Mouse (Mus musculus) right cerebral cortex, postnatal 14 days (tissue): ENCODE measurements at regions not wholly inside any gene's neighbourhood (a gene's known extent, or its start where the extent isn't known, plus 50 kb on each side); places are given as distances from the start of the nearest gene placed in this dataset.
"Not testable (repeated sequence)": the region's sequence is repeated elsewhere in the genome, so short reads cannot be mapped to it uniquely, and the experiment has no call there.

Source experiments
- DNase-seq: peaks from one replicate; pipeline ENCODE4 v3.0.0; 2022

DNA sequence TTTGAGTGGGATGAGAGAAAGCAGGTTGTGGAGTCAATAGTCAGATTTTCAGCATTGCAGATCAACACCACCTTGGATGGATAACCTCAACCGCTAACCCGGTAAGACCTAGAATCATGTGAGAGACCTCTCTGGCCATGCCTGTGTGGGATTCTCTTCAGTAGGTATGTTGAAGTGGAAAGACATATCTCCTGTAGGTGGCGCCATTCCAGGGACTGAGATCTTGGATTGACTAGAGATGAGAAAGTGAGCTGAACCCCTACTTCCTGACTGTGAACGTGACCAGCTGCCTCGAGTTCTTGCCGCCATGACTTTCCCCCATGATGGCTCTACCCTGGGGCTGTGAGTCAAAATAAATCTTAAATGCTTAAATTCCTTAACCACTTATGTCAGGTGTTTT lies 102.7 kb downstream of the Eva1a start:
- DNase-seq, result no peak

DNA sequence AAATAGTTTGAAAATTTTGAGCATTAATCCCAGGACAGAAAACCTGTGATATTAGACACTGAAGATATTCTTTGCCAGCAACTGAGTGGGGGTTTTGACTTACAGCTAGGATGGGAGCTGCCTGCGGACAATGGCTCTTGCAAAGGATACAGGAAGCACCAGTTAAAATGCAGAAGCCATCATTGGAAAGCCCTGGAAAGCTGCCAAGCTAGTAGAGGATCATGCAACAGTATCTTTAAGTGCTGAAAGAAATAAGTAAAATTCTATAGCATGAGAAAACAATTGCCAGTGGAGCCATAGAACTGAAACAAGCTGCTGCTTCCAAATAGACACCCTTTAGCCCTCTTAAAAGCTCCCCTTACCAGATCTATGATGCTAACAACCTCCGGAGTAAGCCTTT lies 109.2 kb downstream of the Eva1a start:
- no peak for DNase-seq

DNA sequence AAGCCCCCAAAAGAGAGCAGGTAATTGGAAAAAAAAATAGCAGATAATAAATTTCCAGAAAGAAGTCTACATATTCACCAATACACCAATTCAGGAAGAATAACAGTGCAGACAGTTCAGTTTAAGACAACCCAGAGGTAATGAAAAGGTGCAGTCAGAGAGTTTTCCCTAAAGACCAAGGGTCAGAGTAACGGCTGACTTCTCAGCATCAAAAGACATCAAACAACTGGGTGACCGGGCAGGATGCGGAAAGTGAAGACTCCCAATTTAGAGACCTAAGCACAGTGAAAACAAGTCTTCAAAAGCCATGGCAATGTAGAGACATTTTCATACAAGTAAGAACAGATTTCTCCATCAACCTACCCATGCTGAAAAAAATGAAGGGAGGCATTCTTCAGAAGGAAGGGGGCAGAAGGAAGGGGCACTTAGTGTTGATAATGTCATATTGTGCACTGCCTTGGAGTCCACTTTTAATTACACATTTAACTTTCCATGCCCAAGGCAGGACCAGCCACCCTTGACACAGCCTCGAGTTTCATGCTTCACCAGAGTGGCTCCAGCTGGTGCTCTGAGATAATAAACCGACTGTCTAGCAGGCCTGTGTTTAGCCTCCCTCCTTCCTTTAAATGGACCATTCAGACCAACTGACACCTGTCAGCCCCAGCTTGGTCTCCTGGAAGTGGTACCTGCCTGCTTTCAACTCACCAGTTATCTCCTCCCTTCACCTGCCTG lies 129.7 kb downstream of the Eva1a start:
- DNase-seq, result no peak

DNA sequence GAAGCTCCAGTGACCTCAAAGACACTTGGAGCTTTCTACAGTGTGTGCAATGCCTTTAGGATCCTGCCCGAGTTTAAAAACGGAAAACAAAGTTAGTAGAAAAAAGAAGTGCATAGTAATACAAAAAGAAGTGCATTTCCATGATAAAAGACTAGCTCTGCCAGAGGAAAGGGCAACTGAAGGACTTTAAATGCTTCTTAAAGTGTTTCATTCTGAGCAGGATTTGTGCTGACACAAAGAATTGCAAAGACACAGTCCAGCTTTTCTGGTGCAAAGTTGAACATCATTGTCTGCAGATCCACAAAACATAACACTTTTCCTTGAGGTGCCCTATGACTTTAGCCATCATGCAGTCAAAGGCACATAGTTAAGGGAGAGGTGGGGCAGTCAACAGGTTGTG lies 134.1 kb downstream of the Eva1a start:
- DNase-seq, result no peak

DNA sequence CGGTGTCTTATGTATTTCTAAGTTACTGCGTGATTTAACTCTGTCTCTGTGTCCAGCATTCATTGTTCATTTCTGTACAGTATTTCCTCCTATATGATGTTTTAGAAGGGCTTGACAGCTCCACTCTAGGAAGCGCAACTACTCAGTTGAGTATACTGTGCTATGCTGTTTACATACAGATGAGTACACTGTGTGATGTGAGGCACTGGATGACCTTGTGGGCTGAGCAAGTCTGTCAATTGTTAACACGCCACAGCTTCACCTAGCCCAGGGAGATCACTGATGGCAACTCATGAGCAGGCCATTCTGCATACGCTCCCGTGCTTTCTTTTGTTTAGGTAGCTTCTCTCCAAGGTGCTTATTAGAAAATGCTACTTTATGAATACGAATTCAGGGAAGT lies 159.3 kb downstream of the Eva1a start:
- DNase-seq, result no peak

DNA sequence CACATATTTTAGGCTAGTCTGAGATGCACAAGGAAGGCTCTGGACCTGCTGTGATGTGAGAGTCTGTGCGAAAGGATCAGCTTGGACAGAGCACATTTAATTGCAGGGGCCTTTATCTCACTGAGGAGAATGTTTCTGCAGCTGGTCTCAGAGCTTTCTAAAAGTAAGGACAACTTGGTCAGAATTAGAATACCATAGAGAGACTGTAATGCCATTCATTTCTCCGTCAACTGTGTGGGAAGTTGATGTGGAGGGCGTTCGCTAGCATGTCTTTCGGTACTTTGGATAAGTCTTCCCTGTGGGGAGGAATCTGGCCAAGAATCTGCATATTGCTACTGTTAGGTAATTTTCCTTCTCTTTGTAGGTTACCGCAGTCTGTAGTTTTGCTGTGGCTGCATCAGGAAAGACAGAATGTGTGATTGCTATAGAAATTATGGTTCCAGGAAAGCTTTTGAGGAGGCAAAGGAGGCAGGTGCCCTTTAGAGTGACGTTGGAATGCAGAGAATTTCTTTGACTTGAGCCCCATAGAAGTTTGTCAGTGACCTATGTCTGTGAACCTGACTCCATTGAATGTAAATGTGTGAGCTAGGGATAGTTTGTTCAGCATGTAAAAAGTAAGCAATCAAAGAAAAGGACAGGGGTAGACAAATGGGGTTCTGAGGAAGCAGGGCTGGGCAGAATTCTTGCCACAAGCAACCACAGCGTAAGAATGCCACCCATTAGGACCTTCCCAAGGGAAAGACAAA lies 164.2 kb downstream of the Eva1a start:
- no peak for DNase-seq

DNA sequence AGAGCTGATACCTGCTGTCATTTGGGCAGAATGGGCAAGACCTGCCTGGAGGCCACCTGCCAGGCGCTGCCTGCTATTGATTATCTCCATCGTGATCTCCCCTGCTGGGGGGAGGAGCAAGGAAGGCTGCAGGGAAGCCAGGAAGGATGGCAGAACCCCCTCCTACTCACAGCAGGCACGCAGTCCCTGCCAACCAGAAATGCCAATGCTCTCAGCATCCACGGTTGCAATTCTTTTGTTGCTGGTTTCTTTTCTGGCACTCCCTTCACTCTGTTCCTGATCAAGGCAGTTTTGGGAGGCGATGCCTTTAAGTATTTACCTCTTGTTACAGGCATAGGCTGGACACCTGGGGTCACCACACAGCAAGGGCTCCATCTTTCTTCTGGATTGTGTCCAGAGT lies 164.3 kb upstream of the Tacr1 start:
- DNase-seq, result peak; percentile 11

DNA sequence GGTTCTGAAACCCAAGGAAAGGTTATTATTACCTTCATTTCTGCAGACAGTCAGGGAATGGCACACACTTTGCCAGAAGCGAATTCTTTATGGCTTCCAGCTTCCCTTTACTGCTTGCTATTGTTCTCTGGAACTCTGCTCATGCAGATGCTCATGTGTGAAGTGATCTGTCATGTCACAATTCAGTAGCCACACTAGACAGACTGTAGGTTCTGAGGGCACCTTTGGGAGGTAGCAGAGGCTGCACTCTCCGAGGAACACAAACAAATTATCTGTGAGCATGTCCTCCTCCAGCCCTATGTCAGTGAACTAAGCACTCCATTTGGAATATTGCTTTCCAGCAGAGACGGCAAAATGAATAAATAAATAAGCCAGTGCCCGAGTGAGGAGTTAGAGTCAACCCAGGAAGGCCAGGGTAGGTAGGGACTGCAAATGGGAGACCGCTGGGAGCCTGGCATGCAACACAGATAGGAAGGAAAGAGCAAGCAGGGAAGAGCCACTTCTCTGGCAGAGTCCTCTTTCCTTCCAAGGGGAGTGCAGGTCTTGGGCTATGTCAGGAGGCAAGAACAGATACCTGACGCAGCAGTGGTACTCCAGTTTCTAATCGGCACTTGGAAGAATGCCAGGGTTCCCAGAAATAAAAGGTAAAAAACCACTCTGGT lies 161.4 kb upstream of the Tacr1 start:
- no peak for DNase-seq

DNA sequence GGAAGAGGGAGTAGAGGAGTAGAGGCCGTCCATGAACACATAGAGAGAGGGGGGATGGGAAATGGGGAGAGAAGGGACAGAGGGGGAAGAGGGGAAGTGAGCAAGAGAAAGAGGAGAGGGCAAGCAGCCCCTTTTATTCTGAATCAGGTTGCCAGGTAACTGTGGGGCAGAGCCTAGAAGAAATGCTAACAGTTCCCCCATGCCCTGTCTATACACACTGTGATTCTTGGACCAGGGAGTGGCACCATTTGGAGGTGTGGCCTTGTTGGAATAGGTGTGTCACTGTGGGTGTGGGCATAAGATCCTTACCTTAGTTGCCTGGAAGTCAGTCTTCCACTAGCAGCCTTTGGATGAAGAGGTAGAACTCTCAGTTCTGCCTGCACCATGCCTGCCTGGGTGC lies 154.5 kb upstream of the Tacr1 start:
- DNase-seq, result not testable (repeated sequence)

DNA sequence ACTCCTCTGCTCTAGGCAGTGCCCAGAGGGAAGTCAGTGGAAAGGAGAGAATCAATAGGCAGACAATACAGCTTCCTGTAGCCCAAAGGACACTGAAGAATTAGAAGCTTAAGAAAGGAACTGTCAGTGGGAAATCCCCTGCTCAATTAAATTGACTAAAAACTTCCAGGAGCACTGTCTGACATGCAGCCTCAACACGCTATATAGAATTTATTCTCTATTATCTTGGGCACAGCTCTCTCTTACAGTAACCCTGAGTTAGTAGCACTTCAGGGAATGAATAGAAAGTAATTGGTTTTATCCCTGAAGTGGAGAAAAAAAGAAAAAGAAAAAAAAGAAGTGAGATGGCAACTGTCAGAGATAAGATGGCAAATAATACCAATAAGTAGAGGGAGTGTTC lies 117.6 kb upstream of the Tacr1 start:
- DNase-seq, result no peak

DNA sequence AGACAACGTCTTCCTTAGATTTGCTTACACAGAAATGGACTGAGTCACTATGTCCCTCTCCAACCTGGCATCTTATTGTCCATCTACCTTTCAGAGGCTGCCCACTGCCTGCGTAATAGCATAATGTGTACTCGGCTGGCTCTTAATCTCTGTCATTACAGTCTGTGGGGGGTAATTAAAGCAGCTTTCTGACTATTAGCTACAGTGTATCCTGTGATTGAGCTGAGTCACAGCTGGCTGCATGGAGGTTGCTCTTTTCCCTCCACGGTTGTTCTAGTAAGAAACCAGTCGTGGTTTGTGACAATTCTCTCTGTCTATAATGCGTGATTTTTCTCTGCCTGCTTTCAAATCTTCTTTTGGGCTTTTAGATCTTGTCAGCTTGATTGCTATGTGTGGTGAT lies 116.9 kb upstream of the Tacr1 start:
- DNase-seq, result no peak

DNA sequence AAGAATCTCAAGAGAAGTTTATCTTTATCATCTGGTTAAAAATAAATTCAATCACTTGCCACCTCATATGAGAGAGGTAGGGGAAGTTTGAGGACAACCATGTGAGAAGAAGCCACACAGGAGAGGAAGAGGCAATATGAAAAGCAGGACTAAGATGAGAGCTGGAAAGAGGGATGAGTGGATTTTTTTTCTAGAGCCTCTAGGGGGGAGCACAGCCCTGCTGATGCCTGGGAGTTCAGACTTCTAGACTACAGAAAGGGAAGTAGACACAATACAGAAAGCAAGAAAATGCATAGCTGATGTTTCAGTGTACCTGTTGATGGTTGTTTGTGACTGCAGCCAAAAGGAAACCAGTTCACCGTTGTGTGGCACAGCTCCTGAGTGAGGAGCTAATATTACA lies 108.6 kb upstream of the Tacr1 start:
- no peak for DNase-seq

DNA sequence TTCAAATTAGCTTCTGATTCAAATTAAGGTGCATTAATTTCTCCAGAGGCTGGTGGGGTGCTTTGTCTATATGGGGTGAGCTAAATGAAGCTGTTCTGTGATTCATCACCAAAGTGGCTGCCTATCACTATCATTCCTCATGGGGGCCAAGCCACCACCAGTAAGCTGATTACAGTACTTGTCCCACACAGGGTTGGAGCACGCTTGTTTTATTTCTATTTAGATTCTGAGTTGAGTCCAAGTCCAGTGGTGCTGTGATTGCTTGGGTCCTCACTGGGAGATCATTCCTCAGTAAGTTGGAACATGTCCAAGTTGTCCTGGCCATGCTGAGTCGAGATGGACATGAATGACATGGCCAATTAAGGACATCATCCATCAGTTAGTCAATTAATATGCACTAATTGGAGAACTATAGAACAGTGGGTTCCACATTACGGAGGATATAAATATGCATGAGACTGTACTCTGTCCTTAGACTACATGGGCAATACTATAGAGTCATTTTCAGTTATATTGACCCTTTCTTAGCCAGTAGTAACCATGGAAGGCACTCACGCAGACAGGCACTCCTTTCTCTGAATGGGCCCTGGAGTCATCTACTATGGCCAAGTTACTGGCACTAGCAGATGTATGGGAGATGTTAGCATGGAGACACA lies 105.3 kb upstream of the Tacr1 start:
- no peak for DNase-seq

DNA sequence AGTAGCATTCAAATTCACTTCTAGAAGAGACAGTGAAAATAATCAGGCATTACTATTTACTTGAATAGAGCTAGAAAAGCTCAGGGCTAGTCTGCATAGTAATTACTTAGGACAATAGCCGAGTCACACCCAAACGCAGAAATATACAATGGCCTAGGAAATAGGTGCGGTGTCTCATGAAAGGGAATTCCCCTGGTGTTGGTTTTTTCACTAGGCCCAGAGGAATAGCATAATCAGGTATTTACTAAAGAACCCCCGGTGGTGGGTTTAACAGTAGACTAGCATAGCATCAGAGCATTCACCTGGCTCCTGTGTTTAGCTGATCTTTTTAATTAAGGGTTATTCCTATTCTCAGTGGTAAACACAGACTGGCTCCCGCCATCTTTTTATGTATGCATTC lies 99.9 kb upstream of the Tacr1 start:
- DNase-seq, result not testable (repeated sequence)

DNA sequence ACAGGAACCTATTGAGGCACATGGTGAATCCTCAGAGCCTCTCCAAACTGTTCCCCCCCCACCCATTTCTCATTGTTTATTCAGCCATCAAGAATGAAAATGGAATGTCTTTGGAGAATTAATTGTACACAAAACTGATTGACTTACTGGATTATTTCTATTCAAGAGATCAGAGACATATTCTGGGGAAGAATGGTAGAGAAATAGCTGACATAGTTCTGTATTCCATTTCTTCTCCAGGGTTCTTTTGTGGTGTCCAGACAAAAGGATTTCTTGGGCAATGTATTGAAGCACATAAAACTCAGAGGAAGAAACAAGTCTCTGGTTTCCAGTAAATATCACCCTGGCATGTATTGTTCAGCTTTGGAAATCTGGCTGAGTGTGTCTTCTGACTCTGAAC lies 88.4 kb upstream of the Tacr1 start:
- no peak for DNase-seq
